Mouse (Mus musculus) R1 (cell line): ENCODE data around the gene Hoxc5.

Experiments
- DNase-seq: peaks from one replicate; pipeline ENCODE4 v3.0.0-alpha.2; 2018; ENCODE audit warnings: low read depth, low spot score

Hoxc5 gene

DNA sequence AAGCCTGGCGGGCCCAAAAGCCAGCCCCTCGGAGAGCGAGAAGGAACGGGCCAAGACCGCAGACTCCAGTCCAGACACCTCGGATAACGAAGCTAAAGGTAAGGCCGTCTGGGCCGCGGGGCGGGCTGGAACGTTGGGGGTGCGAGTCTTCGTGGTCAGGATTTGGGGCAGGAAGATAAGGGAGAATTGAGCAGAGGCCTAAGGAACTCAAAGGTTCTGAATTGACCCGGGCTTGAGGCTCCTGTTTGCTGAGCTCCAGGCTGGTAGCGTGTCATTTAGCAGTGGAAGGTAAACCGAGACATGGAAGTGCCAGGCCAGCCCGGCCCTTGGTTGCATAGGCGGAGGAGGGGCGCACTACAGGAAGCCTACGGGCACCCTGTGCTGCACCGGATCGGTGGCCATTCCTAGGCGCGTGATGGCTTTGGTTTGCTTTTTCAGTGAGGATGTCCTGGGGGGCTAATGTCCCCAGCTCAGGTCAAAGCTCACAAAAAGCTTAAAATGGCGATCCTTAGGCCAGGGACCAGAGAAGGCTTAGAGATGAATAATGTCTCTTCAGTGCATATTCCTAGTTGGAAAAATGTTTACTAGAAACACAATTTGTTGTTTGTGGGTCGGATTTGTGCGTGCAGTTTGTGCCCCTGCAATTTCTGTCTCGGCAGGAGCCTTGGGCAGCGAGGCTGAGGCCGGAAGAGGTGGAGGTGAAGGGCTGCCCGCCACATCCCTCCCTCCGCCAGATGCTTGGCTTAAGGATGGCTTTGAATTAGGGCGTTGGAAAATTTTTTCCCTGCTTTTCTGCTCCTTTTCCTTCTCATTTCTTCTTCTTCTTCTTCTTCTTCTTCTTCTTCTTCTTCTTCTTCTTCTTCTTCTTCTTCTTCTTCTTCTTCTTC, 511 bp downstream of the Hoxc5 start:
- DNase-seq, result no peak

DNA sequence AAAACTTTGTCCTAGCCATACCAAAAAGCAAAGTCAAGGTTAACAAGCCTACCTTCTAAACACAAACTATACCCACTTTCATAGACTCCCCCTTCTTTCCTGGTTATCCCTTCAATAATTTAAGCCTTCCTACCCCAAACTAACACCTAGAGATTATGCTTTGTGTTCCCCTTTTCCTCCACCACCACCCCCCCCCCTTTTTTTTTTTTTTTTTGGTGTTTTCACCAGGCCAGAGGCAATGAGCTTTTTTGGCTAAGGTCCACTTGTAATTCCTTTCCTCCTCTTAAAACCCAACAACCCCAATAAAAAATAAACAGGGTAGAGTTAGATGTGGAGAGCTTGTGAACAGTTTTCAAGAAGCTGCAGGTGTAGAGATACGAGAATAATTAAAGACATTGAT, 2.1 kb downstream of the Hoxc5 start:
- no peak for DNase-seq

- no peak for DNase-seq
Measured at GRCm38 (mm10) chr15:102970740-102971139, 3.5 kb downstream of the Hoxc5 start.

GRCm38 (mm10) chr15:102972254-102972653, 5.0 kb downstream of the Hoxc5 start:
- DNase-seq, result no peak

- no peak for DNase-seq
Measured at GRCm38 (mm10) chr15:102972753-102973152, 5.5 kb downstream of the Hoxc5 start.

DNA sequence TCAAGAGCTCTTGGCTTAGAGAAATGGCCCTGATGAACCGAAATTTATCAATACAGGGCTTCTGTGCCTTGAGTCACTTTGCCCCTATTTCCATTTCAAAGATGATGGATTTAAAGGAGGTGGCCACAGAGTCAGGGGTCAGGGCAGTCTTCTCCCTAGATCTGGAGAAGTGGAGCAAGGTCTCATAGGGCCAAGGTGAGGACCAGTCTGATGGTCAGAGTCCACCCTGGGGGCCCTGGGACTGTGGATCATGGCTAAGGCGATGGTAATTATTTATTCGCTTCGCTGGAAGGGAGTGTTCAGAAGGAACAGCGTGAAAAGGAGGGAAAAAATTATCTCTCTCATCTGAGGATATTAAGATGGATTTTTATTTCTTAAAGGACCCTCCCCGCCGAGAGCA, 7.8 kb downstream of the Hoxc5 start:
- no peak for DNase-seq

DNA sequence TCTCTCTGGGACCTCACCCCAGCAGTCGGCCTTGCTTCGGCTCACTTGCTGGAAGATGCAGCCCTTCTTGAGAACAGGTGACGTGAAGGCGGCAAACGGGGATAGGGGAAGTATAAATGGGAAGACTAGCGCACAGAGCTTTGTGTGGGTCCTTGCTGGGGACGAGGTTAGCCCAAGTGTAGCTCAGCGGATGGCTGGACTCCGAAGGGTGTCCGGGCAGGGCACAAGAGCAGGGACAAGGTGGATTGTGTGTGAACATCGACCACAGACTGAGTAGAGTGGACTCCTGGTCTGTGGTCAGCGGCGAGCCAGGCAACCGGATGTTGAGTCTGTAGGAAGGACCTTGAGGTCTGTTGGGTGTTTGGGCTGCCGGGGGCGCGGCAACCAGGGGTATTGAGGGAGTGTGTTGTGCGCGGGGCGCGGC, 8.5 kb downstream of the Hoxc5 start:
- peak; percentile 60 for DNase-seq

- no peak for DNase-seq
Measured at GRCm38 (mm10) chr15:102976171-102976570, 8.9 kb downstream of the Hoxc5 start, which contains the start of gene Hoxc9. Hoxc9 (plus strand) TSS chr15:102976439.

DNA sequence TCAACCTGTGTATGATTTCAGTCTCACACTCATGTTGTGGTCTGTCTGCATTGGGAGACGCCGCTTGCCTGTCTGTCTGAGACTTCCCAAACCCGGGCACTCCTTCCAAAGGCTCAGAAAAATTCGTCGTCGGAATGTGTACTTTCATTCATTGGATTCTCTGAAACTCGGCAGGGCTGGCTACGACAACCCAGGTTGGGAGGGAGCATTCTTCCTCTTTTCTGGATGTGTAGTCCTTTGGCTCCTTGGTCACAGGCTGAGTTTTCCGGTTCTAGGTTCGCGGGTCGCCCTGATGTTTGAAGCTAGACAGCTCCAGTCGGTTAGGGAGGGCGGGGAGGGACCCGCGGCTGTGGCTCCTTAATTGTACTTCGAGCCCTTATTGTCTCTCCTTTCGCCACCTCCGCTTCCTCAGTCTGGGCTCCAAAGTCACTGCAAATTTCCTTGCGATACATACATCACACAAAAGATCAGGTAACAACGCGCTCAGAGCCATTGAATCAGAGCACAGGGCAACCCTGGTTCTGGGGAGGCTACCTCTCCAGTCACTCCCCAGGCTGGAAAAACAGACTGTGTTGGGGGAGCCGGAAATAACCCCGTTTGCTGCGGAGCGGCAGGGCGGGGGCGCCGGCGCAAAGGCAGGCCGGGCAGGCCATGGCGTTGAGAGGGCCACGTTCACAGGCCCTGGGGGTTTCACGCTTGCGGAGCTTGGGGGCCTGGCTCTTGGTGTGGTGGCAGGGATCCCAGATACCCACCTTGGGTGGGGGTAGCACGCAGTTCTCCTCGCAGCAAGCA, 9.6 kb downstream of the Hoxc5 start:
- peak; percentile 66 for DNase-seq

DNA sequence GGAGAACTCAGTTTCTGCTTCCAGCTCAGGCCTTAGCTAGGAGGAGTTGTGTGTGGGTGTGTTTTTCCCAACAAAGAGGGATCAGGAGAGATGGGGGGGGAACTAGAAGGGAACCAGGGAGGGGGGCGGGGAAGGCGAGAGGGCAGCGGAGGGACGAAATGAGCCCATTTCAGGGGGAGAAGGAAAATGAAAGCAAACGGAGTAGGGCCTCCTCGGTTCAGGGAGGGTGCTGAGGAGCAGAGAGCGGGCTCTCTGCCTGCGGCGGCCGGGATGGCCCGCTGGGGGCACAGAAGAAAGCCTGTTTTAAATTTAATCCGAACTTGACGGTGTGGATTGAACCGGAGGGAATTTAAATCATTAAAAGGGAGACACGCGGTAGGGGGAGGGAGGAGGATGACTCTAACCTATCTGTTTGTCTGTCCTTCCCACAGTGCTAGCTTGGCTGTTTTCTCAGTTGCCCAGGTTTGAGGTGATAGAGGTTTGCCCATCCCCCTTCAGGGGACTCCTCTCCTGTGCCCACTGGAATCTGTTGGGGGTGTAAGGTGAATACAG, 10.3 kb downstream of the Hoxc5 start:
- no peak for DNase-seq

- no peak for DNase-seq
Measured at GRCm38 (mm10) chr15:102978615-102979515, 11.6 kb downstream of the Hoxc5 start.

- DNase-seq, result no peak
Measured at GRCm38 (mm10) chr15:102979936-102980335, 12.7 kb downstream of the Hoxc5 start.

DNA sequence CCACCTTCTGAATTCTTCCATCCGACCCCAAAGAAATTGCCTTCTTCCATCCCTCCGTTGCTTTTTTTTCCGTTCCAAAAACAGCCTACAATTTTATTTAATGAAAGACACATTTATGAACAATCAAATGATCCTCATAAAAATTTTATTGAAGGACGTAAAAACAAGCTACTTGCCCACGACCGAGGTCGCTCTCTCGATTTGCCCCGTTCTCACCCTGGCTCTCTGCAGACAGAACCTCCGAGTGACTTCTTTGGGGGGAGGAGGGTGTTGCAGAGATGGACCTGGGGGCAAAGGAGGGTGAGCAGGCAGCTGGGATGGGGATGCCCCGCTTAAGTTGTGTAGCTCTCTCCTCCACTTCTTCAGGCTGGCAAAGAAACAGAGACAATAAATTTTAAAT, 13.1 kb downstream of the Hoxc5 start:
- no peak for DNase-seq

DNA sequence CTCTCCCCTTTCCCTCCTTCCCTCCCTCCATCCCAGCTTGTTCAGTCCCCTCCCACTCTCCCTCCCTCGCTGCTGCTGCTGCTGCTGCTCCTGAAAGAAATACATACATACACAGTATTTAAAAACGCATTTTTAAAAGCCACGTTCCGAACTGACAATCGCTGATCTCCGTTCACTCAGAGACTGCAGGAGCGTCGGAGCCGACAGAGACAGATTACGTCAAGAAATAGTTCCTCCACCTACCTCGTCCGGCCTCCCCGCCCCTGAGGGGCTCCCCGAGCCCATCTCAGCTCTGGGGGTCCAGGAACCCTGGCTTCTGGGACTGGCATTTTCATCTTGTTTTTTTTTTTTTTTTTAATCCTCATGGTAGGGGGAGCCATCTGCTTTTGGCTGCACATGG, 13.7 kb downstream of the Hoxc5 start:
- DNase-seq, result no peak

DNA sequence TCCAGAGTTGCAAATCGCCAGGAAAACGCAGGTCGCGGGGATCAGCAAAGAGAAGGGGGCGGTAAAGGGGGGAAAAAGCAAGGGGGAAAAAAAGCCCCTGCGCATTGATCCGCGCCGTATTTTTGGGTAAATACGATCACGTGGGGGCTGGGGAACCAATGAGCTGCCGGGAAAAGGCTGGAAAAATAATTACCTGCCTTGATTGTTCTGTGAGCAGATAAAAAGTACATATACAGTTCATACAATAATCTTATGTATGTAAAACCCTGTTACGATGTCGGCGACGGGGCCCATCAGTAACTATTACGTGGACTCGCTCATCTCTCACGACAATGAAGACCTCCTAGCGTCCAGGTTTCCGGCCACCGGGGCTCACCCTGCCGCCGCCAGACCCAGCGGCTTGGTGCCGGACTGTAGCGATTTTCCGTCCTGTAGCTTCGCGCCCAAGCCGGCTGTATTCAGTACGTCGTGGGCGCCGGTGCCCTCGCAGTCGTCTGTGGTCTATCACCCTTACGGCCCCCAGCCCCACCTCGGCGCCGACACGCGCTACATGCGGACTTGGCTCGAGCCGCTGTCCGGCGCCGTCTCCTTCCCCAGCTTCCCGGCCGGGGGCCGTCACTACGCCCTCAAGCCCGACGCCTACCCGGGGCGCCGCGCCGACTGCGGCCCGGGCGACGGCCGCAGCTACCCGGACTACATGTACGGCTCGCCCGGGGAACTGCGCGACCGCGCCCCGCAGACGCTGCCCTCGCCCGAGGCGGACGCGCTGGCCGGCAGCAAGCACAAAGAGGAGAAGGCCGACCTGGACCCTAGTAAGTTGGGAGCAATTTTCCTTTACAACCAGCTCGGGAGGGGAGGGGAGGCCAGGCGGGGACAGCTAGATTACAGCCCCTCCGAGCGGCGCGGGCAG, 14.4 kb downstream of the Hoxc5 start:
- peak; percentile 90 for DNase-seq

DNA sequence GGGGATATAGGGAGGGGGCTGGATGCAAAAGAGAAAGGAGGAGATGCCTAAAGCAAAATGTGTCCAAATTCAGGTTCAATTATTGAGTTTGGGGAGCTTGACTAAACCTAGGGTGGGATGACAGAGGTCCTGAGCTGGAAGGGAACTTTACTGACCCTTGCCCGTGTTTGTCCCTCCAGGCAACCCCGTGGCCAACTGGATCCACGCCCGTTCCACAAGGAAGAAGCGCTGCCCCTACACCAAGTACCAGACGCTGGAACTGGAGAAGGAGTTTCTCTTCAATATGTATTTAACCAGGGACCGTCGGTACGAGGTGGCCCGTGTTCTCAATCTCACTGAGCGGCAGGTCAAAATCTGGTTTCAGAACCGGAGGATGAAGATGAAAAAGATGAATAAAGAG, 16.5 kb downstream of the Hoxc5 start:
- DNase-seq, result no peak

DNA sequence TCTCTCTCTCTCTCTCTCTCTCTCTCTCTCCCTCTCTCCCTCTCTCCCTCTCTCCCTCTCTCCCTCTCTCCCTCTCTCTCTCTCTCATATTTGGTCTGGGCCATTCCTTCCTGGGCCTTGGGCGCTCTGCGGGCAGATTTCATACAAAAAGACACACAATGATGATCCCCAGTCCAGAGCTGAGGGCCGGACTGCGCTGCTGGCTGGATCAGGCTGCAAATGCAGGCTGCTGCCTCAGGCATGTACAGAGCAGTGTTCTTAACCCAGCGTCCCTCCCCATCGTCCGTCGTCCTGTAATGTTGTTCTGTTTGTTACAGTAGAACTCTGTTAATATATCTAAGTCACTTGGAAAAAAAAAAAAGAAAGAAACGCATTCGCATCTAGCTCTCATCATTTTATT, 17.3 kb downstream of the Hoxc5 start:
- DNase-seq, result no peak

- DNase-seq, result no peak
Measured at GRCm38 (mm10) chr15:102984925-102985324, 17.7 kb downstream of the Hoxc5 start.

DNA sequence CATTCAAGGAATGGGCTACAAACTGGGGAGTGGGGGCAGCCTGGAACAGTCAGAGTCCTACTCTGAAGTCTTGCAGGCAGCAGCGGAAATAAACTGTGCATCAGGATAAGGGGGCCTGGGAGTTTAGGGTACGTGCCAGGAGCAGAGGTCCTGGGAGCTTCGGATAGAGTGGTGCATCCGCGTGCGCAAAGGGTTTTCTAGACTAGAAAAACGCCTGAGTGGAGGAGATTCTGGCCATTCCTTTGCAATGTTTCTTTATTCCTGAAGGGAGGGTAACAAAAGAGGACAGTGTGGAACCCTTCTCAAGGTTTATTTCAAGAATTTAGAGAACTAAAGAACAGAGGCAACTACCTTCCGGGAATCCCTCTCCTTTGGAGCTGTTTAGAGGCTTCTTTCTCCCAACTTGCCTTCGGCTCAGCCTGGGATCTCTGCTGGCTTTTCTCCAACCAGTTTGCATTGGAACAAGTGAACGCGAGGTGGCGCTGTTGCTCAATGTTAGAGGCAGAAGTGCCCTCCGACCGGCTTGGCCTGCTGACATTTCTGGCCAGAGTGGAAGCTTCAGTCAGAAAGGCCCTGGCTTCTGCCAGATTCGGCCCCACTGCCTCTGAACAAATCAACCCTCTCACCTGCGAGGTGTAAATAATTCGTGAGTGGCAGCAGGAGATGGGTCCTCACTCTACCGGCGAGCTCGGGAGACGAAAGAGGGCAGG, 20.0 kb downstream of the Hoxc5 start:
- DNase-seq, result peak; percentile 88

DNA sequence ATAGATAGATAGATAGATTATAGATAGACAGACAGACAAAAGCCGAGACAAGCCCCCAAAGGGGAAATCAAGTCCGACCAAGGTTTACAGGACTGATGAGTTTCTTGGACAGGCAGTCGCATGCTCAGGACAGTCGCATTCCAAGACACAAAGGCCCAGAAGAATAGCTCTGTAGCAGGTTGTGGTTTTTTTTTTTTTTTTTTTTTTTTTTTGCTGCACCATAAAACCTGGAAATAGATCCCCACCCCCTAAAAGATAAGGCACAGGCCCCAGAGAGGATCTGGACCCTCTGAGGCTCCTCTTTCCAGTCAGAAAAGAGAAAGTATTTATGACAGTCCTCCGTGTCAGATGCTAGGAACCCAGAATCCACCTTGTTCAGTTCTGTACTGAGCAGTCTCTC, 20.8 kb downstream of the Hoxc5 start:
- DNase-seq, result no peak
